ENCODE assay signal across 21 mouse cellular contexts in genomic region chr13:45483215-45483614, GRCm38 (mm10).
"Had no signal": no experiment of that assay in that cellular context is flagged by ENCODE, and none has a peak within 500 bp of the region (broad histone marks: within the 10 kb centered on the region; RNA-seq: fewer than 3 reads in every experiment).

No protein-coding gene starts in this region.

- H3K27ac ChIP-seq: left cerebral cortex, adult 2 months; liver, embryonic 14.5 days; lung, embryonic 15.5 days; midbrain, embryonic 10.5 days; midbrain, embryonic 13.5 days; neural tube, embryonic 13.5 days; stomach, embryonic 15.5 days had no signal

- ATAC-seq: intestine, postnatal 0 days; midbrain, embryonic 13.5 days; midbrain, embryonic 16.5 days had no signal

- DNase-seq: layer of hippocampus, postnatal 36 days; lung, adult 18-20 months; lung, postnatal 10 days; lung, postnatal 36 days; retina, postnatal 1 day; right cerebral cortex, postnatal 25 days; spleen, adult 18-20 months; thymus, adult 18-20 months; thymus, postnatal 14 days; thymus, postnatal 4 days had no signal

- H3K4me2 ChIP-seq: lung, embryonic 15.5 days; midbrain, embryonic 13.5 days; neural tube, embryonic 13.5 days; stomach, embryonic 15.5 days had no signal

- H3K27me3 ChIP-seq: lung, embryonic 15.5 days; midbrain, embryonic 13.5 days; neural tube, embryonic 13.5 days; stomach, embryonic 15.5 days had no signal

- H3K36me3 ChIP-seq: lung, embryonic 15.5 days; midbrain, embryonic 10.5 days; midbrain, embryonic 13.5 days; neural tube, embryonic 13.5 days; stomach, embryonic 15.5 days had no signal

- H3K4me1 ChIP-seq: megakaryocyte, embryonic 14.5 days; midbrain, embryonic 10.5 days; midbrain, embryonic 13.5 days; neural tube, embryonic 13.5 days; stomach, embryonic 15.5 days had no signal

- H3K9ac ChIP-seq: liver, embryonic 14.5 days; lung, embryonic 15.5 days; midbrain, embryonic 13.5 days; neural tube, embryonic 13.5 days; stomach, embryonic 15.5 days had no signal

- H3K4me3 ChIP-seq: left cerebral cortex, adult 2 months; lung, embryonic 15.5 days; megakaryocyte, embryonic 14.5 days; midbrain, embryonic 10.5 days; midbrain, embryonic 13.5 days; myocyte; neural tube, embryonic 13.5 days; stomach, embryonic 15.5 days had no signal

- H3K9me3 ChIP-seq: lung, embryonic 15.5 days; midbrain, embryonic 10.5 days; midbrain, embryonic 13.5 days; neural tube, embryonic 13.5 days; stomach, embryonic 15.5 days had no signal
